Mouse (Mus musculus) induced T-regulatory cell, adult 2 months (primary cell): ENCODE measurements around the gene Cmas.
A peak's percentile ranks its signal among the peaks of the same experiment; 100 is the strongest.

Experiments
- DNase-seq: peaks from one replicate; pipeline ENCODE4 v3.0.0-alpha.2; 2012; ENCODE audit warnings: low read depth

Cmas gene

DNA sequence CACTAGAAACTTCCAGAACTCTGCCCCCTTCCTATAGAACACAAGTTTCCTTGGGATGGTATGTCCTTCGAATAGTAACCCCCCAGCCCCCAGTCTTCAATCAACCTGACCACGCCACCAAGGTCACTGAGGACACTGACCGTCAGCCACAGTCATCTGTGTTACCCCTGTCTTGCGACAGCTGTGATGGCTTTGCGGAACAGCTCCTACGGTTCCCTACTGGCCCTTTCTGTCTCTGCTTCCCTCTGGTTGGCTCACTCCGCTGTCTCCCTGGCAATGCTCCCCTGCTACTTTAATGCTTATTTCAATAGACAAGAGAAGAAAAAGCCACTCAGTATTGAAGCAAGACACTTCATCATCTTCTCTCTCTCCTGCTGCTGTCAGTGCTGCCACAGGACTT lies 37.0 kb downstream of the Cmas start:
- no peak for DNase-seq

DNA sequence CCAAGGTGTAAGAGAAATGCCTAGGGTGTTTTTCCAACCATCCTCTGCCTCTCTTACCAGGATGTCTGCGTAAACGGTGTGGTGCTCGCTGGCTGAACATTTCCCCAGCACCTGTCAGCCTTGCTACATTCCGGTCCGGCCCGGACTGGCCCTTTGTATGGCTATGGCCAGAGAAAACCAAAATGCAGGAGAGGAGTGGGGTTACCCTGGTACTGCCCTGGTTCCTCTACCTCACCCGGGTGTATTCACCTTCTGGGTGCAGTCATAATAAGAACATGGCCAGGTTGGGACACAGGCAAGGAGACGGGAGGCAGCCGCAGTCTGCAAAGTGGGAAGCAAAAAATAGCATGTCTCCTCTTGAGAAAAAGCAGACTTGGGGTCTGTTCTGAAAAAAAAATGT lies 38.6 kb downstream of the Cmas start:
- DNase-seq: no peak

- DNase-seq: no peak
These were observed 39.4 kb downstream of the Cmas start for GRCm38 (mm10) chr6:142795655-142796441.

DNA sequence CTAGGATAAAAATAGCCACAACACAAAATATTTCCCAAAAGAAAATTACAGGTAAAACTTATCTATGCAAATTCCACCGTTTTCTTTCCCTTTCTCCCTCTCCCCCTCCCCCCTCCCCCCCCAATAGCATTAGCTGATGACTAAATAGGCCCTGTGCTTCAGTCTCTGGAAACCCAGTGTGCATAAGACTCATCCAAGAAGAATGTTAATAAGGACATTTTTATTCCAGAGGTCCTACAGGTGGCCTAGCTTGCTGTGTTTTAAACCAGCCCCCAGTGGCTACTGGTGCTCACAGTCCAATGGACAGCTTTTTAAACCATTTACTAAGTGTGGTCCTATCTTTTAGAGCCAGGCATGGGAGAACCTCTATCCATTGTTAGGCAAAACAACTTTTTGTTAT lies 41.5 kb downstream of the Cmas start:
- no peak for DNase-seq

DNA sequence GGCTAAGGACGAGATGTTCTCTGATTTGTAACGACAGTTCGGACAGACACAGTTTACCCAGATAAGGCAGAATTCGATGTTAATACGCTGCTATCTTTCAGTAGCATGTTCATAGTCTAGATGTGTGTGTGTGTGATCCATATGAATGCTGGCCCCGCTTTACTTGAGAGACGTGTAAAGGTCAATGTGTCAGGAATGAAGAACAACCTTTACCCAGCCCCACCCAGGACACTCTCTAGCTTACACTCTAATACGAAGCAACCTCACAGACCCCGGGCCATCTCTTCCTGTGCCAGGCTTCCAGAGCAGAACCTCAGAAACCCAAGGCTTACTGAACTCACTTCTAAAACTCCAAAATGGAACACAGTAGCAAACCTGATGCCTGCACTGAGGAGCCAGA lies 42.4 kb downstream of the Cmas start:
- DNase-seq: no peak

DNA sequence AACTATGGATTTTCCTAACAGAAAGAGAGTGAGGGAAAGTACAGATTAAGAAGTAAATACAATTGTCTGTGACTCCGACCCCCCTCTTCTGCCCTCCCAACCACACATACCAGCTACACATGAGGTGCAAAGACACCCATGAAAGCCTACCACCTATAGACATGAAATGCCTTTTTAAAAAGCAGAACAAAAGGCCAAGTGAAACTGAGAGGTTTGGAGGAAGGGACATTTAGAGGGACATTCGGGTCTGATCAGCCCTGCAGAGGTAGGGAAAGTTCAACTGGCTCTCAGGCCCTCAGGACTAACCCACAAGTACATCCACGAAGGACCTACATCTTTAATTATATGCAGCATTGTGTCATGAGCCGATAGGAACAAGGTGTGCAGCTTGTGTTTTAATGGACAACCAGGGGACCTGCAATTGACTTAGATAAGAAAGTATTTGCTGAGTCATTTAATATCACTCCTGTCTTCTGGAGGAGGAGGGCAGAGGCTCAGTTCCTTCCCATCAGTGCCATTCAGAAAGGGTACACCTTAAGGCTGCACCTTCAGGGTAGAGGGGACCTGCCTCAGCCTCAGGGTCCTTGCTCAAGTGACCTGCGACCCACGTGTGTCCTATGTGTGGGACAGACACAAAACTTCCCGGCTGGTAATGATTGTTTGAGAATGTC lies 43.4 kb downstream of the Cmas start:
- no peak for DNase-seq

DNA sequence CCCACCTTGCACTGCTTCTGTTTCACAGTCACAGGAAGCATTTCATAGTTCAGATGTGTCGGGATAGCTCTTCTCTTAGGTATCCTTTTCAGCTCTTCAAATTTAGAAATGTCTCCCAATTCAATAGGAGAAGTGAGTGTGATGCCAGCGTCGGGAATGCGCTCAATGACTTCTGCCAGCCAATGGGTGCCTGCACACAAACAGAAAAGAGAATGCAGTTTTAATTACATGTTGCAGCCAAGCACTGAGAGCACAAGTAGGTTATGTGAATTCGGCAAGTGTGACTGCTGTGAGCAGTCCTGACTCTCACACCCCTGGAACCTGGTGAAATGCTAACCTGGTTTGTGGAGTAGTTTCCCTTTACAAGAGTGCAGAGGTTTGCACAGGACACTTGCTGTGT lies 45.2 kb downstream of the Cmas start:
- DNase-seq: no peak

- no peak for DNase-seq
These were observed 46.4 kb downstream of the Cmas start for GRCm38 (mm10) chr6:142802617-142803525.

DNA sequence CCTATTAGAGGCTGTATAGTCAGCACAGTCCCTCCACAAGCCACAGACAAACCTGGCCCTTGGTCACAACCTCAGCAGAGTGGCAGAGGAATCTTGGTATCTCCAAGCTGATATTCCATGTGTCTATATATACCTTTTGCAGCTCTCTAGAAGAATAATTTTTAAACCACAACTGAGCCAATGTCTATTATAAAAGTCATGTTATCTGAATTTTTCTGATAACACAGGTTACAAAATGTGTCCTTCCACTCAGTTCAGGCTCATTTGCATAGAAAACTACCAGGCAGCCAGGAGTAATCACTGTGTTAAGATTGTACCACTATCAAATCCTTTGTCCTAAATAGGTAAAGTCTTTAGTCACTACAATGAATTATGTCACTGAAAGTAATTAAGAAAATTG lies 47.9 kb downstream of the Cmas start, which contains the start of gene Sult6b2:
Gene Sult6b2, minus strand, starts transcription at position 101 of the 400 bp plus-strand sequence.
- DNase-seq: no peak

DNA sequence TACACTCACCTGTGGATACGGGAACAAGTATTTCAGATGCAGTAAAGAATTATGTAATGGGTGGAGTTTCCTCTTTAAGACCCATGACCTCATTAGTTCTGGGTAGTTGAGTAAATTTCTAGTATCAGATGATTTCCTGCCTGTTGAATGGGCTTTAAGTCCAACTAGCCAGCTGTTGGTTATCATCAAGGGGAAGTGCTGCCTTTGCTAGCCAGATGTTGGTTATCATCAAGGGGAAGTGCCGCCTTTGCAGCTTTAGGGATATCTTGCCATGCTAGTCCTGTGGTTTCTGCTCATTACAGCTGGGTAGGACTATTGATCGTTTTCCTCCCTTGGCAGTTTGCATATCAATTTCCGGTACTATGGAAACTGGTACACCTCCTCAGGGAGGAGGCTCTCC lies 49.8 kb downstream of the Cmas start:
- DNase-seq: no peak

- DNase-seq: peak; percentile 55
These were observed 53.0 kb downstream of the Cmas start for GRCm38 (mm10) chr6:142809373-142810098.

DNA sequence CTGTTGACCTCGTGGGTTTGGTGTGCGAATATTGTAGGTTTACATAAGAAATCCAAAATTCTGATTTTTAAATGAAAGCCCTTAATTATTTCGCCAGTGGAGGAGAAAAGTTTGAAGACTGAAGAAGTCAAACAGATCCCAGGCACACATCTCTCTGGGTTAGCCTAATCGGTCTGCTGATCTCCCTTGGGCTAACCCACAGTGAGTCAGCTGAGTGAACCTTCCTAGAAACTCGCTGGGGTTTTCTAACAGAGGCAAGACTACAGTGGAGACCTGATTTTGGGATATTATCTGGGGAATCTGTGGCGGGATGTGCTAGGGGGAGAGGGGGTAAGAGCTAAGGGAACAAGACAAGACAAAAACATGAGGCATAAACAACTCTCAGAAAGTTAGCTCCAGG lies 53.8 kb downstream of the Cmas start:
- DNase-seq: peak; percentile 40

DNA sequence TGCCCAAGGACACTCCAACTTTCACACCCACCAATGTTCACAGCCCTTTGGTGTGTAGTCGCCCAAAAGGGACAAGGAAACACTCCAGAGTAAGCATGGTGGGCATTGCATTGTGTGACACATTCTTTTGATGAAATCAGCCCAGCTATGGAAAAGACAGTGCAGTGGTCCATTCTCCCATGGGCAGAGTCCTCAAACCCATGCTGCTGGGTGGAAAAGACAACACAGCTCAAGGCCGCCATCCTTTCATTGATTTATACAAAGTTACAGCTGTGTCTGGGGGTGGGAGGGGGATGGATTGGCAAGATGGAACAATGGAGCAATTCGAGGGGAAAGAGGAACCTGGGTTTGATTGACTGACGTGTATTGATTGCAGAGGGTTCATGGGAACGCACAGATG lies 56.5 kb downstream of the Cmas start:
- no peak for DNase-seq

- DNase-seq: peak; percentile 12
These were observed 57.5 kb downstream of the Cmas start for GRCm38 (mm10) chr6:142814011-142814410.

- peak; percentile 95 for DNase-seq
These were observed 58.0 kb downstream of the Cmas start for GRCm38 (mm10) chr6:142814495-142814921.

DNA sequence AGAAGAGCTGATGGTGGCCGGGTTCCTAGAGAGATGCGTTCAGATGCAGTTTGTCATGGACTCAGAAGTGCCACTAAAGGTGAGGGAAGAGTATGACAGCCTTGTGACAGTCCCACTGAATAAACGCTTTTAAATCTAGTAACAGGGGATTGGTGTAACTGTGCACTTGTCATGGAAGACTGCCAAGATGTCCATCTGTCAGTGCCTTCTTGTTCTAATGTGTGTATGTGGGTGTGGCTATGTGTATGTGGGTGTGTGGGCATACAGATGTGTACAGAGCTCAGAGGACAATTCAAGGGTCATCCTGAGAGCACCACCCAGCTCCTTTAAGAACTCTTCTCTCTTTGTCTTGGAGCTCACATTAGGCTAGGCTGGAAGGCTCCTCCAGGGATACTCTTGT lies 59.0 kb downstream of the Cmas start:
- peak; percentile 25 for DNase-seq

DNA sequence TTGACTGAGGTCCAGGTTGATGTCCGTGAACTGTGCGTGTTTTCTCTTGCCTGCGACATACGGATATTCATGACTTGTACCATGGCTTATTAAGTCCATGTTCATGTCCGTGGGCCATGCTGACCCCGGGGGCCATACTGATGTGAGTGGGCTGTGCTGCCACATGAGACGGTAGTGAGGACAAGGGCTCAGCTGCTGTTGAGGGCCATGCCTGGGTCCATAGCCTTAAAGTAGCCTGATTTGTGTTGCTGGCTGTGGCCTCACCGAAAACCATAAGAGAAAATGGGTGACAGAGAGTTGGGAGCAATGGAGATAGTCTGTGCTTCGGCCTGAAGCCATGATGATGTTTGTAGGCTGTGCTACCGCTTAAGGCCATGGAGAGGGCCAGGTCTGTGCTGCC lies 61.8 kb downstream of the Cmas start:
- DNase-seq: no peak

GRCm38 (mm10) chr6:142823008-142823787 lies 66.7 kb downstream of the Cmas start:
- DNase-seq: peak; percentile 43
